Mouse (Mus musculus) lung, postnatal 0 days (tissue): Measurements from ENCODE around the gene Dlgap1. TPM values are rescaled to one million over a fixed set of nuclear protein-coding genes. Genes with fewer than 3 reads are reported as not detected.

Experiments used
- ATAC-seq: fragments of 200-750 bp; cut with Nextera tagmentation; 2 replicates; pipeline ENCODE4 v1.8.0; 2017; ENCODE audit warnings: moderate library complexity
- DNase-seq: peaks from one replicate; pipeline ENCODE4 v3.0.0-alpha.2; 2016; ENCODE audit warnings: low spot score
- H3K27ac ChIP-seq: fragments of 300-500 bp; sonication (generic); 2 replicates; pipeline ENCODE4 v1.5.1; 2014; ENCODE audit warnings: antibody characterized with exemption, mild to moderate bottlenecking, low read length, mixed read lengths
- H3K27me3 ChIP-seq: fragments of 300-500 bp; sonication (generic); replicated peaks from 2 replicates; pipeline ENCODE4 v1.6.1; 2014; ENCODE audit warnings: low read length, mixed read lengths; ENCODE audit not compliant: insufficient read depth
- H3K36me3 ChIP-seq: fragments of 300-500 bp; sonication (generic); 2 replicates; pipeline ENCODE4 v1.6.1; 2014; ENCODE audit warnings: low read length, mixed read lengths; ENCODE audit not compliant: insufficient read depth
- H3K4me1 ChIP-seq: fragments of 300-500 bp; sonication (generic); 2 replicates; pipeline ENCODE4 v1.6.1; 2014; ENCODE audit warnings: antibody characterized with exemption, low read depth, low read length, mixed read lengths; ENCODE audit not compliant: insufficient read depth
- H3K4me2 ChIP-seq: fragments of 300-500 bp; sonication (generic); replicated peaks from 2 replicates; pipeline ENCODE4 v1.6.1; 2014; ENCODE audit warnings: low read depth, mild to moderate bottlenecking, low read length, moderate library complexity, mixed read lengths
- H3K4me3 ChIP-seq: fragments of 300-500 bp; sonication (generic); 2 replicates; pipeline ENCODE4 v1.5.1; 2014; ENCODE audit warnings: low read depth, low read length
- H3K9ac ChIP-seq: fragments of 300-500 bp; sonication (generic); replicated peaks from 2 replicates; pipeline ENCODE4 v1.6.1; 2014; ENCODE audit warnings: low read depth, mild to moderate bottlenecking
- H3K9me3 ChIP-seq: fragments of 300-500 bp; sonication (generic); 2 replicates; pipeline ENCODE4 v1.6.1; 2016; ENCODE audit warnings: low read length, mixed read lengths
- CTCF ChIP-seq: IDR thresholded peaks from 2 replicates; pipeline ENCODE4 v1.5.1; 2016; ENCODE audit warnings: antibody characterized with exemption, mild to moderate bottlenecking
- EP300 ChIP-seq: IDR thresholded peaks from 2 replicates; pipeline ENCODE4 v1.6.1; 2016; ENCODE audit warnings: antibody characterized with exemption, mild to moderate bottlenecking, control low read depth
- WGBS: fragments of 180-500 bp; shearing (Covaris S2); extraction: QIAGEN DNeasy Blood & Tissue Kit; methylation state at CpG from one replicate; pipeline ENCODE4 v1.1.7; 2014; 5-methylcytosine and 5-hydroxymethylcytosine counted together
- polyA plus RNA-seq: library from polyadenylated mRNA; unstranded; fragments of >200 nt; fragmentation: Nextera tagmentation; extraction: Ambion mirVana; gene quantifications from 2 replicates; pipeline ENCODE4 v1.2.1, GENCODE M21; 2015

The Dlgap1 gene
- polyA plus RNA-seq, 1 experiment from 2014 or later, result 0.26 TPM

DNA sequence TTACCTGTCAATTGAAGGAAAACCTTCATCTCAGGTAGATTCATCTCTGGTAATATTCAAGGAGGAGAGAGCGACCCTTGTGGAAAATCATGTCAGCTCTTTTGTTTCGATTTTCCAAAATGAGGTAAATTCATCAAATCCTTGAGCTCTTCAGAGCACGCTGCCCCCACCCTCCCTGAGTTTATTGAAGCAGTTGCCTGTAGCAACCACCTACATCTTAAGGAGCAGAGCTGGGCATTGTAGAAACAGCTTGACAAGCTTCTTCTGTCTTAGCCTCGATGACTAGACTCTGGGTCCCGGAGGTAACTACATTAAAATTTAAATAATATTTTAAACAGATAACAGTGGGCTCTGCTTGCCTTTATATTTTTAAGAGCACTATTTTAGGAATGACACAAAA, 636.8 kb downstream of the Dlgap1 start:
- ATAC-seq (no peak), DNase-seq (no peak)
- H3K4me1 ChIP-seq, result no peaks in the 10 kb centered on the region
- H3K27me3 ChIP-seq, result no peaks in the 10 kb centered on the region
- H3K9ac ChIP-seq, result no peak overlapping the region
- no peak overlapping the region for H3K27ac ChIP-seq
- H3K4me3 ChIP-seq, result no peak overlapping the region
- 71% methylated on average over 5 of the region's 5 CpGs for WGBS
- H3K36me3 ChIP-seq, result no peaks in the 10 kb centered on the region
- H3K9me3 ChIP-seq, result no peaks in the 10 kb centered on the region
- TF ChIP-seq CTCF (no peak), EP300 (no peak)
- no peak overlapping the region for H3K4me2 ChIP-seq

DNA sequence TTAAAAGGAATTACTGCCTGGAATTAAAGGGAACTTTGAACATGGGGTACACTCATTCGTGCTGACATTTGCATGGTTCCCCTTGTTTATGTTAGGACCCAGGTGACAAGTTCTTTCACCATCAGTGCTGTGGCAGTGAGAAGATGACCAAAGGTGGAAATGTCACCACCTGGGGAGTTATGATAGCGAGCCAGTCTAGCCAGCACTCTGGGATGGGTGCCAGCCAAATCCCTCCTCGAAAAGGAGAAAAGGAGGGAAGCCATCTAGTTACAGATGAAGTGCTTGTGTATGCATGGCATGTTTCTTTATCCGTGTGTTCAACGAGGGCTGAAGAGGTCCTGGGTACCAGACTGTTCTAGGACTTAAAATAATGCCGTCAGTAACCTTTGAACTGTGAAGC, 643.3 kb downstream of the Dlgap1 start:
- no peak for TF ChIP-seq CTCF
- no peak for TF ChIP-seq EP300
- DNase-seq (no peak), ATAC-seq (no peak)
- H3K9me3 ChIP-seq, result no peaks in the 10 kb centered on the region
- no peaks in the 10 kb centered on the region for H3K36me3 ChIP-seq
- no peak overlapping the region for H3K27ac ChIP-seq
- WGBS, result 45% methylated on average over 6 of the region's 6 CpGs
- no peak overlapping the region for H3K4me3 ChIP-seq
- no peaks in the 10 kb centered on the region for H3K27me3 ChIP-seq
- no peaks in the 10 kb centered on the region for H3K4me1 ChIP-seq
- no peak overlapping the region for H3K9ac ChIP-seq
- H3K4me2 ChIP-seq, result no peak overlapping the region

DNA sequence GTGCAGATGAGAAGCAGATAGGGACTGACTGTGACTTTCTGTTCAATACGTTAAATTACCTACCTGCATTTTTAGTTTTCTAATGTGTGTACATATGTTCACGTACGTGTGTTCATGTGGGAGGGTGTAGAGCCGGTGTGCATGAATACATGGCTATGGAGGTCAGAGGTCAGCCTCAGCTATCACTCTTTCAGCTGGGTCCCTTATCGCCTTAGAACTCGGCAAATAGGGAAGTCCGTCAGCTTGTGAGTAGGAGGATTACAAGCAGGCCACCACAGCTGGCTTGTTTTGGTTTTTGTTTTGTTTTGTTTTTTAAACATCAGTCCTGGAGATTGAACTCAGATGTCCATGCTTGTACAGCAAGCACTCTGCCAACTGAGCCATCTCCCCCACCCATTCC, 645.0 kb downstream of the Dlgap1 start:
- no peaks in the 10 kb centered on the region for H3K9me3 ChIP-seq
- DNase-seq (no peak), ATAC-seq (no peak)
- no peak overlapping the region for H3K4me2 ChIP-seq
- no peaks in the 10 kb centered on the region for H3K4me1 ChIP-seq
- TF ChIP-seq CTCF, result no peak
- no peak for TF ChIP-seq EP300
- H3K9ac ChIP-seq, result no peak overlapping the region
- no peaks in the 10 kb centered on the region for H3K27me3 ChIP-seq
- no peaks in the 10 kb centered on the region for H3K36me3 ChIP-seq
- no peak overlapping the region for H3K4me3 ChIP-seq
- no peak overlapping the region for H3K27ac ChIP-seq
- 69% methylated on average over 7 of the region's 7 CpGs for WGBS

- Histone ChIP-seq H3K9ac (no peak overlapping the region), H3K36me3 (no peaks in the 10 kb centered on the region), H3K9me3 (no peaks in the 10 kb centered on the region), H3K27ac (no peak overlapping the region), H3K4me2 (no peak overlapping the region), H3K27me3 (no peaks in the 10 kb centered on the region), H3K4me1 (no peaks in the 10 kb centered on the region), H3K4me3 (no peak overlapping the region)
- 58% methylated on average over 5 of the region's 5 CpGs for WGBS
- DNase-seq (no peak), ATAC-seq (no peak)
- TF ChIP-seq EP300 (no peak), CTCF (no peak)
Observed at GRCm38 (mm10) chr17:70614407-70615060, 645.7 kb downstream of the Dlgap1 start.

- WGBS, result 68% methylated on average over 8 of the region's 8 CpGs
- H3K4me3 ChIP-seq, result no peak overlapping the region
- no peak overlapping the region for H3K4me2 ChIP-seq
- H3K9me3 ChIP-seq, result no peaks in the 10 kb centered on the region
- no peaks in the 10 kb centered on the region for H3K27me3 ChIP-seq
- ATAC-seq (no peak), DNase-seq (no peak)
- no peak overlapping the region for H3K27ac ChIP-seq
- no peak overlapping the region for H3K9ac ChIP-seq
- TF ChIP-seq EP300, result no peak
- no peak for TF ChIP-seq CTCF
- H3K4me1 ChIP-seq, result no peaks in the 10 kb centered on the region
- H3K36me3 ChIP-seq, result no peaks in the 10 kb centered on the region
Observed at GRCm38 (mm10) chr17:70622493-70622892, 653.6 kb downstream of the Dlgap1 start.

DNA sequence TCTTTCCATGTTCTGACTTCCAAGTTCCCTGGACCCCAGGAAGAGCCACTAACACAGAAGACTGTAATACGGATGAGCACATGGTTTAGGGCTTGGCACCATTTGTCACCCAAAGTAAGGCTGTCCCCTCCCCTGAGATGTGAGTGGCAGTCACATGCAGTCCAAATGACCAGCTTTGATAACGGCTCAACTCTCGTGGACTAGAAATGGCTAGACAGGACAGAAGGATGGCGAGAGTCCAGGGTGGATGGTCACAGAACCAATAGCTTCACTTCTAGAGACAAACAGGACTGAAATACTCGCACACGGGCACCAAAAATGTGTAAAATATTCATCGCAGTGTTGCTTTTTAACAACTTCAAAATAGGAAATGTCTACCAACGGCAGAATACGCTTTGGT, 657.5 kb downstream of the Dlgap1 start:
- Histone ChIP-seq H3K9me3 (no peaks in the 10 kb centered on the region), H3K27ac (no peak overlapping the region), H3K4me3 (no peak overlapping the region), H3K9ac (no peak overlapping the region), H3K4me1 (no peaks in the 10 kb centered on the region), H3K4me2 (no peak overlapping the region), H3K27me3 (no peaks in the 10 kb centered on the region), H3K36me3 (no peaks in the 10 kb centered on the region)
- no peak for TF ChIP-seq CTCF
- TF ChIP-seq EP300, result no peak
- ATAC-seq, result no peak
- DNase-seq, result no peak
- 86% methylated on average over 9 of the region's 9 CpGs for WGBS

GRCm38 (mm10) chr17:70626925-70627324, 658.1 kb downstream of the Dlgap1 start:
- no peak overlapping the region for H3K27ac ChIP-seq
- WGBS, result 64% methylated on average over 6 of the region's 6 CpGs
- H3K9me3 ChIP-seq, result no peaks in the 10 kb centered on the region
- H3K4me2 ChIP-seq, result no peak overlapping the region
- no peaks in the 10 kb centered on the region for H3K36me3 ChIP-seq
- H3K9ac ChIP-seq, result no peak overlapping the region
- H3K4me1 ChIP-seq, result no peaks in the 10 kb centered on the region
- ATAC-seq (no peak), DNase-seq (no peak)
- H3K27me3 ChIP-seq, result no peaks in the 10 kb centered on the region
- TF ChIP-seq EP300 (no peak), CTCF (no peak)
- no peak overlapping the region for H3K4me3 ChIP-seq
